Mouse (Mus musculus) lung, postnatal 36 days (tissue): ENCODE data around the gene Usp12.
A peak's percentile ranks its signal among the peaks of the same experiment; 100 is the strongest.

Experiments
- DNase-seq: peaks from one replicate; pipeline ENCODE4 v3.0.0; 2022; ENCODE audit warnings: mixed read lengths

The Usp12 gene

GRCm38 (mm10) chr5:146795728-146796127 lies 922 bp upstream of the Usp12 start:
- no peak for DNase-seq

GRCm38 (mm10) chr5:146794084-146794852 lies 538 bp downstream of the Usp12 start:
- DNase-seq, result no peak

- peak; percentile 39 for DNase-seq
Measured at GRCm38 (mm10) chr5:146793630-146794083, 1.1 kb downstream of the Usp12 start.

DNA sequence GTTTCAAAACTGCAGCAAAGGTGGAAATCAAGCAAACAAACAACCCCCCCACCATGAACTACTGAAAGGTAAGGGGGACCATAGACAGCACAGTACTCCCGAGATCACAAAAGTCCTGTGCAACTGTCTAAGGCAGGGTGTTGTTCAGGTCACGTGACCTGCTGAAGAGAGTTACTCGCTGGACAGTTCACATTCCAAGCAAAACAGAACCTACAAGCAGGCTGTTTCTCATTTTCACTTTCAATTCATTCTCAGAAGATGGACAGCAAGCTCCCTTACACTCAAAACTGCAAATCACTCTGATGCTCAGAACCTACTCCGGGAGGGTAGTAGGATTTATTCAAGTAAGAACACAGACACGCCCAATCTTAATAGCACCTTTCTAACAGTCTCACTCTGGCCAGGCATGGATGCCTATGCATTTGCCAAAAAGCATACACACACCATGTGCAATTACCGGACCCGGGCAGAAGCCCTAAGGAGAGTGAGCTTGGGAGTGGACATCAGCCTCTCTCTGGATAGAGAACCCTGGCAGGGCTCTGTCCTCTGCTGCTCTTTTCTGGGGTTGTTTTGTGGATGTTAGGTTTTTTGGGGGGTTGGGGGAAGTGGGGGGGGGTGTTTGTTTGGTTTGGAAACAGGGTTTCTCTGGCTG lies 2.5 kb downstream of the Usp12 start:
- peak; percentile 58 for DNase-seq

GRCm38 (mm10) chr5:146790944-146791343 lies 3.9 kb downstream of the Usp12 start:
- no peak for DNase-seq

- no peak for DNase-seq
Measured at GRCm38 (mm10) chr5:146789413-146789812, 5.4 kb downstream of the Usp12 start.

DNA sequence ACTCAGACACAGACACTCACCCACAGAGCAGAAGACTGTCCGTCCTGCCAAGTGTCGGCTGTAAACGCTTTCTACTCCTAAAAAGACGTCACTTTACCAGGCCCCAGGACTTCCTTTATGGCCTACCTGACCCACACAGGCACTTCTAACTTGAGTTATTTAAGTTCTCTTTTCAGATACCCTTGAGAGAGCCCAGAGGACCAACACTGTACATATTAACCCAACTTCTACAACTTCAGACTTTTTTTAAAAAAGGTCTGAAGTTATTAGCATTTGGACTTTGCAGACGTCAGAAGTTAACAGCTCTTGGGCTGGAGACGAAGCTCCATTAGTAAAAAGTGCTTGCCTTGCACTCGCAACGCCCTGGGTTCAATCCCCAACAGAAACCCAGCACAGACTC lies 8.7 kb downstream of the Usp12 start:
- no peak for DNase-seq

DNA sequence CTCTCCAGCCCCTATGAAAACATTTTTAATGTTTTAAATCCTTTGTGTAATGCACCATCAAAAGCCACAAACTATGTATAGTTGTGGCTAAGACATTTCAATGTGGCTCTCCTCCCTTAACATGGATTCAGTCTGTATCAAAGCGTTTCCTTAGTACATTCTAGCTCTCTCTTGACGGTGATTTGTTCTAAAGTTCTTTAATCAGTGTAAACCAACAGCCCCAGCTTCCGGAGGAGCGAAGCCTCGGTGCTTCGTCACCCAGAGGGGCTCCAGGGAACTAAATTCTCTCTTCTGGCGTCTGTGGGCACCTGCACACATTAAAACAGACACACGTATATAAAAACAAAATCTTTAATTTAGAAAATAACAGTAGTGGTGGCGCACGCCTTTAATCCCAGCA lies 10.9 kb downstream of the Usp12 start:
- no peak for DNase-seq

DNA sequence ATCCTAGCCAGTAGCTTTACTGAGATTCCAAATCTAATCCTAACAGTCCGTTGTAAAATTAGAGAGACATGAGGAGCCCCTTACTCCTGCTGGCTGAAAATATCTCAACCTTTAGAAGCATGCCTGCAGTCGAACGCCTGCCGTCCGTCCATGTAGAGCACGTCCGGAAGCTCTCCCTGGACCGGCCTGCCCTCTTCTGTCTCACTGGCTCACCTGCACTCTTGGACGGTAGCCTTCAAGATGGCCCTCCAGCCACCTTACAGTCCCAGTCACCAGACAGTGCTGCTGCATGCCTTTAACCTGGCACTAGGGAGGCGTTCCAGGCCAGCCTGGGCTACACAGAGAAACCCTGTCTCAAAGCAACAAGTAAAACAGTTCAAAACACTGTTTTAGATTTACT lies 11.5 kb downstream of the Usp12 start:
- DNase-seq, result peak; percentile 37

GRCm38 (mm10) chr5:146781663-146782062 lies 13.1 kb downstream of the Usp12 start:
- DNase-seq, result peak; percentile 69

- peak; percentile 71 for DNase-seq
Measured at GRCm38 (mm10) chr5:146779931-146780330, 14.9 kb downstream of the Usp12 start.

DNA sequence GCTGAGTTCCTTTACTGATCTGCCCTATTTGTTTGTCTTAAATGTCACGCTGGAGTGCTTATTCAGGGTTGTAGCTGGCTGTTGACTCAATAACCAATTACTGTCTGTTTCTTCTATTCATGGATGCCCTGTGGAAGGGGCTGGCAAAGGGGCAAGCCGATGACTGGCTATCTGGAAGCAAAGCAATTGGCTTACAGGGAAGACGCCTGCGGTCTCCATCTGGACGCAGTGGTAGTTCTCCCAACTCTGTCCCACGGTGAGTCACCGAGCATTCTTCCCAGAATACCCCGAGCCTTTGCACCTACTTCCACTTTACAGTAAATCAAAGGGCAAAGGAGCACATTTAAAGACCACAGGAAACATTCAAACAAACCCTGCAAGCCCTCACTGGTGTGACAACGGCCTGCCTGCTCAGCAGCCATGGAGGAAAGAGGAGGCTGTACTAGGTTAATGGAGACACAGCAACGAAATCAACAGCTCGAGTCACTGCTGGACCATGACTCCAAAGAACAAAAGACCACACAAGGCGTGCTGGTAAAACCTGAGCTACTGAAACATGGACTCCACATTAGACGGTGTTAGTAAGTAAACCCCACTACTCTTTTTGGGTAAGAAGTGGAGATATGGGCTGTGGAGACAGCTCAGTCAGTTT lies 17.7 kb downstream of the Usp12 start:
- no peak for DNase-seq

DNA sequence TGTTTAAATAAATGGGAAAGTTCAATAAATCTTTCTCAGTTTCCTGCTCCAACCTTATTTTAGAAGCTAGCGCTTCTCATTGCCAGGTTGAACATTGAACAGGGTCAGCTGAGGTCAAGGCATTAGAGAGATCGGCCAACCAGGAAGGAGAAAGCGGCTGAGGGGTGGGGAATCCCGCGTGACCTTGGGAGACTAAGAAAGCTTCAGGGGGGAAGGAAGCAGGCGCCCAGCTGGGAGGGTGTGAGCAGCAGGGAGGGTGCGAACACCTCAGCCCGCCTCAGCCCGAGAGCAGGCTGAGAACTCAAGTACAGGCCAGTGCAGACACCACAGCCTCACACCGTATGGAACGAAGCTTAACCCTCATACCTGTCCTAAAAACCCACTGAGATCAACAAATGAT lies 22.8 kb downstream of the Usp12 start:
- peak; percentile 64 for DNase-seq

- peak; percentile 57 for DNase-seq
Measured at GRCm38 (mm10) chr5:146770002-146770848, 24.6 kb downstream of the Usp12 start.

DNA sequence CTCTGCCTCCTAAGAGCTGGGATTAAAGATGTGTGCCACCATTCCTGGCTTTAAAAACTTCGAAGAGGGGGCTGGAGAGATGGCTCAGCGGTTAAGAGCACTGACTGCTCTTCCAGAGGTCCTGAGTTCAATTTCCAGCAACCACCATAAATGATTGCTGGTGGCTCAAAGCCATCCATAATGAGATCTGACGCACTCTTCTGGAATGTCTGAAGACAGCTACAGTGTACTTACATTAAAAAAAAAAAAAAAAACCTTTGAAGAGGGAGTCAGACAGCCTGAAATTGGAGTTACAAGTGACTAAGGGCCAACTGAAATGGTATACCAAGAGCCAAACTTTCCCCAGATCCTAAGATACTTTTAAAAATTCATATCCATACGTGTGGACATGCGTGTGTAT lies 29.0 kb downstream of the Usp12 start:
- DNase-seq, result no peak

DNA sequence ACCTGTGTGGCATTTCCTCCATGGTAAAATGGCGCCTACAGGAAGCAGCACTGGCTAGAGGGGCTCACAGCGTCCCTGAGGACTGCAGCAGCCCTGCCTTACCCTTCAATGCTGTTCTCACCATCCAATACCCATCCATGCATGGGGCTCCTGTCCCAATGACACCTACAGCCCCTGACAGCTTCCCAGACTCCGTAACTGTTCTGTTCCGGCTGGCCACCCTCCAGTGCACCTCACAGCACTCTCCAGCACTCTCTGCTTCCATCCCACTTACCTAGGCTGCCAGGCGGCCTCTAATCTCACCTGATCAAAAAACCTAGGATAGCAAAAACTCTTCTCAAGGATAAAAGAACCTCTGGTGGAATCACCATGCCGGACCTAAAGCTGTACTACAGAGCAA lies 35.6 kb downstream of the Usp12 start:
- DNase-seq, result no peak

DNA sequence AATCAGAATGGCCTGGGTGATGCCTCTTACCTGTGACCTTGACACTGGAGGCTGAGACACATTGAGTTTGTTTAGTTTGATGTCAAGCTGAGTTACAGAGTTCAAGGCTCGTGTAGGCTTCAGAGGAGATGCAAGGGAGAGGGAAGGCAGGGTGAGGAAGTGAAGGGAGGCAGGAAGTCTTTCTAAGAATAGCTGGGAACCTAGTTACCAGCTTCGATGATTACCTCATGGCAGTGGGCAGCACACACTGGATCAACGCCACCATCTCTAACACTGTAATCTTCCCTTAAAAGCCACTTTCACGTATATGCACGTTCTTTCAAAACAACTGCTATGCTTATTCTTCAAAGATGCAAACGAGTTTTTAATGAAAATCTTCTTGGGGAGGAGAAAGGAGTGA lies 36.9 kb downstream of the Usp12 start:
- no peak for DNase-seq

DNA sequence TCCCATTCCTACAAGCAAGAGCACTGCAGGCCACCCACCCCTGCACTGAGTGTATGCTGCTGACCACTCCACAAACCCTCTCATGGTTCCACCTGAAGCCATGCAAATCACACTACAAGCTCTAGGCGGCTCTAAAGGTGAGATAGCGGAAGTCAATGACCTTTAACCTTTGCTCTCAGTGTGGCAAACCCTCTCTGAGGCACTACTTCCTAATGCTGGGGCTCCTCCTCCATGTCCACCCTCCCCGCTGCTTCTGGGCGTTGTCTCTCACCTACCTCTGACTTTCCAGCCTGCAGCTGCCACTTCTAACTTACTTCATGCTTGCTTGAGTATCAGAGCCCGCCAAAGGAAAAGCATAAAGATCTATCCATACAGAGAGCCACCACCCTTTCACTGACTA lies 37.5 kb downstream of the Usp12 start:
- peak; percentile 47 for DNase-seq

- no peak for DNase-seq
Measured at GRCm38 (mm10) chr5:146753181-146753580, 41.6 kb downstream of the Usp12 start.

DNA sequence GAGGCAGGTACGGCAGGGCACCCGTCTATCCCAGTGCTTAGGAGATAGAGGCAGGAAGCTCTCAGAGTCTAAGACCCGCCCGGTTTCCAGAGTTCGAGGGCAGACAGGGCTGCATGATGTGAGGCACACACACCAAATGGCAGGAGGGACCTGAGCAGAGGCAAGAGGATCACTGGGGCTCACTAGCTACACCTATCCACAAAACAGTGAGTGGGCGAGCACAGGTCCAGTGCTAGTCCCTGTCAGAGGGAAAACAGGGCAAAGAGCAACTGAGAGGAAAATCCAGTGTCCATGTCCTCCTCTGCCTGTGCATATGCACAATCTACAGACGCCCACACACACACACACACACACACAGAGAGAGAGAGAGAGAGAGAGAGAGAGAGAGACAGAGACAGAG lies 43.8 kb downstream of the Usp12 start:
- no peak for DNase-seq

- no peak for DNase-seq
Measured at GRCm38 (mm10) chr5:146750273-146750672, 44.5 kb downstream of the Usp12 start.

DNA sequence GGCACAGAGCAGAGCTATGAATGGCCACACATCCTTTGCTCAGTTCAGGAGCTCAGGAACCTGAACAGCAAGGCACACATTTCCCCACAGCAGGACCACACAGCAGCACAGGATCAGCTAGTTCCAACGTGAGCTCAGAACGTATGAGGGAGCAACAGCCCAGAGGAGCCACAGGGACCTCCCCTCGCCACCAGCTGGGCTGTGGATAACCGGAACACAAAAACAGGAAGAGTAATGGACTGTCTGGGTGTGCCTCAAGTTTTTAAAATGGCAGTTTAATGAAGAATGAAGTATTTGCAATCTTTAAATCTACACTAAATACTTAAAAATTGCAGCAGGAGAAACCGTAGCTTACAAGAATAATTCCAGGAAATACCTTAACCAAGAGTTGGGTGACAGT lies 44.9 kb downstream of the Usp12 start:
- DNase-seq, result no peak

GRCm38 (mm10) chr5:146736970-146737495 lies 57.8 kb downstream of the Usp12 start:
- no peak for DNase-seq
